Mouse (Mus musculus) lung, embryonic 16.5 days (tissue): ENCODE data around the gene Tmem239. TPM values are rescaled to one million over a fixed set of nuclear protein-coding genes. Genes with fewer than 3 reads are reported as not detected.
"Not testable (repeated sequence)": the region's sequence is repeated elsewhere in the genome, so short reads cannot be mapped to it uniquely, and the experiment has no call there.

Experiments
- ATAC-seq: fragments of 200-750 bp; cut with Nextera tagmentation; 2 replicates; pipeline ENCODE4 v1.8.0; 2017; ENCODE audit warnings: low read depth, mild to moderate bottlenecking, moderate library complexity
- H3K27ac ChIP-seq: fragments of 300-500 bp; sonication (generic); 2 replicates; pipeline ENCODE4 v1.5.1; 2014; ENCODE audit warnings: mild to moderate bottlenecking, control low read depth, low read length
- H3K27me3 ChIP-seq: fragments of 300-500 bp; sonication (generic); 2 replicates; pipeline ENCODE4 v1.6.1; 2014; ENCODE audit warnings: low read depth, low read length, mixed read lengths; ENCODE audit not compliant: control insufficient read depth, insufficient read depth
- H3K36me3 ChIP-seq: fragments of 300-500 bp; sonication (generic); 2 replicates; pipeline ENCODE4 v1.6.1; 2014; ENCODE audit warnings: low read length; ENCODE audit not compliant: control insufficient read depth, insufficient read depth
- H3K4me1 ChIP-seq: fragments of 300-500 bp; sonication (generic); replicated peaks from 2 replicates; pipeline ENCODE4 v1.6.1; 2014; ENCODE audit warnings: low read length, mixed read lengths; ENCODE audit not compliant: control insufficient read depth, insufficient read depth
- H3K4me2 ChIP-seq: fragments of 300-500 bp; sonication (generic); 2 replicates; pipeline ENCODE4 v1.6.1; 2014; ENCODE audit warnings: low read depth, low read length, control low read depth
- H3K4me3 ChIP-seq: fragments of 300-500 bp; sonication (generic); 2 replicates; pipeline ENCODE4 v1.5.1; 2014; ENCODE audit warnings: mild to moderate bottlenecking, low read length, control low read depth
- H3K9ac ChIP-seq: fragments of 300-500 bp; sonication (generic); 2 replicates; pipeline ENCODE4 v1.6.1; 2014; ENCODE audit warnings: low read length, control low read depth
- H3K9me3 ChIP-seq: fragments of 300-500 bp; sonication (generic); 2 replicates; pipeline ENCODE4 v1.6.1; 2016; ENCODE audit warnings: low read length; ENCODE audit not compliant: control insufficient read depth
- WGBS: fragments of 180-500 bp; shearing (Covaris S2); extraction: QIAGEN DNeasy Blood & Tissue Kit; methylation state at CpG from one replicate; pipeline ENCODE4 v1.1.7; 2014; 5-methylcytosine and 5-hydroxymethylcytosine counted together
- polyA plus RNA-seq: library from polyadenylated mRNA; unstranded; fragments of >200 nt; fragmentation: Nextera tagmentation; extraction: Ambion mirVana; gene quantifications from 2 replicates; pipeline ENCODE4 v1.2.1, GENCODE M21; 2015

The Tmem239 gene
- not detected in 2 replicates for polyA plus RNA-seq

DNA sequence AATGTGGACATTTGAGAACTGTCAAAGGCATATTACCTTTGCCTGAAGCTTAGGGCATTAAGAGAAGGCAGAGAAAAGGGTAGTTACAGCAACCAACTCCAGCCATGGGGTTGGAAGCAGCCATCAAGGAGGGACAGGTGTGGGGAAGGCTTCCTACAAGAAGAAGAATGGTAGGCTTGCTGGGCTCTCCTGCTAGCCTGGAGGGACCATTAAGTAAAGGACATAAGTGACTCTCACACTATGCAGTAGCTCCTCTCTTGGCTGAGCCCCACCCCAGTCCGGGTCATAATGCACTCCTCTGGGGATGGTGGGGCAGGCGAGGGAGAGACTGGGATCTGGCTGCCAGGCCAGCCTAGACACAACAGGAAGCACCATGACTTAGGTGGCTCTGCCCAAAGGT lies at the start of gene Tmem239:
TSS of gene Tmem239 (plus strand) at position 301 of the 400 bp plus-strand sequence.
- no peak within 1 kb of the TSS for H3K9ac ChIP-seq
- ATAC-seq: no peak
- no peaks in the 10 kb centered on the region for H3K9me3 ChIP-seq
- WGBS: 80% methylated on average over 2 of the region's 2 CpGs
- no peaks in the 10 kb centered on the region for H3K36me3 ChIP-seq
- H3K4me3 ChIP-seq: no peak within 1 kb of the TSS
- no peak within 1 kb of the TSS for H3K4me2 ChIP-seq
- no peaks in the 10 kb centered on the region for H3K4me1 ChIP-seq
- H3K27me3 ChIP-seq: no peaks in the 10 kb centered on the region
- H3K27ac ChIP-seq: no peak within 1 kb of the TSS

- H3K9me3 ChIP-seq: no peaks in the 10 kb centered on the region
- no peak overlapping the region for H3K9ac ChIP-seq
- H3K27me3 ChIP-seq: peaks cover 30% of the 10 kb centered on the region
- ATAC-seq: no peak
- WGBS: 90% methylated on average over 5 of the region's 5 CpGs
- no peak overlapping the region for H3K27ac ChIP-seq
- no peaks in the 10 kb centered on the region for H3K4me1 ChIP-seq
- no peak overlapping the region for H3K4me3 ChIP-seq
- H3K36me3 ChIP-seq: no peaks in the 10 kb centered on the region
- no peak overlapping the region for H3K4me2 ChIP-seq
These were observed 48.7 kb upstream of the Tmem239 start for GRCm38 (mm10) chr2:130357551-130357950.

- no peak overlapping the region for H3K4me3 ChIP-seq
- no peak overlapping the region for H3K9ac ChIP-seq
- no peaks in the 10 kb centered on the region for H3K36me3 ChIP-seq
- H3K9me3 ChIP-seq: no peaks in the 10 kb centered on the region
- no peak overlapping the region for H3K4me2 ChIP-seq
- no peak overlapping the region for H3K27ac ChIP-seq
- 7% methylated on average over 5 of the region's 5 CpGs for WGBS
- peaks cover 42% of the 10 kb centered on the region for H3K27me3 ChIP-seq
- no peak for ATAC-seq
- no peaks in the 10 kb centered on the region for H3K4me1 ChIP-seq
These were observed 47.4 kb upstream of the Tmem239 start for GRCm38 (mm10) chr2:130358852-130359251.

- no peaks in the 10 kb centered on the region for H3K36me3 ChIP-seq
- ATAC-seq: 0 out of 2 replicates have a peak, but pooled peaks have one; percentile 48
- H3K9ac ChIP-seq: no peak overlapping the region
- H3K4me1 ChIP-seq: no peaks in the 10 kb centered on the region
- no peak overlapping the region for H3K4me2 ChIP-seq
- H3K9me3 ChIP-seq: no peaks in the 10 kb centered on the region
- no peak overlapping the region for H3K27ac ChIP-seq
- H3K4me3 ChIP-seq: no peak overlapping the region
- 5% methylated on average over 14 of the region's 14 CpGs for WGBS
- peaks cover 46% of the 10 kb centered on the region for H3K27me3 ChIP-seq
These were observed 43.7 kb upstream of the Tmem239 start for GRCm38 (mm10) chr2:130362511-130363026.

- Histone ChIP-seq H3K4me2 (peak overlapping the region; percentile 70), H3K4me1 (no peaks in the 10 kb centered on the region), H3K36me3 (no peaks in the 10 kb centered on the region), H3K9ac (peak overlapping the region; percentile 38), H3K27ac (no peak overlapping the region), H3K4me3 (peak overlapping the region; percentile 46), H3K27me3 (peaks cover 34% of the 10 kb centered on the region), H3K9me3 (no peaks in the 10 kb centered on the region)
- WGBS: 7% methylated on average over 30 of the region's 30 CpGs
- peak; percentile 64 for ATAC-seq
These were observed 40.8 kb upstream of the Tmem239 start for GRCm38 (mm10) chr2:130365211-130366094.

GRCm38 (mm10) chr2:130367386-130367785 lies 38.9 kb upstream of the Tmem239 start:
- H3K36me3 ChIP-seq: no peaks in the 10 kb centered on the region
- no peak overlapping the region for H3K9ac ChIP-seq
- no peak overlapping the region for H3K4me3 ChIP-seq
- no peak overlapping the region for H3K27ac ChIP-seq
- no peak for ATAC-seq
- H3K4me1 ChIP-seq: no peaks in the 10 kb centered on the region
- H3K27me3 ChIP-seq: peaks cover 18% of the 10 kb centered on the region
- H3K9me3 ChIP-seq: no peaks in the 10 kb centered on the region
- 49% methylated on average over 4 of the region's 4 CpGs for WGBS
- no peak overlapping the region for H3K4me2 ChIP-seq

GRCm38 (mm10) chr2:130373026-130373425 lies 33.3 kb upstream of the Tmem239 start:
- H3K9me3 ChIP-seq, H3K9ac ChIP-seq, H3K4me2 ChIP-seq, H3K4me3 ChIP-seq, ATAC-seq, H3K27me3 ChIP-seq, H3K4me1 ChIP-seq, H3K36me3 ChIP-seq, H3K27ac ChIP-seq: not testable (repeated sequence)
- 50% methylated on average over 1 of the region's 1 CpGs for WGBS

DNA sequence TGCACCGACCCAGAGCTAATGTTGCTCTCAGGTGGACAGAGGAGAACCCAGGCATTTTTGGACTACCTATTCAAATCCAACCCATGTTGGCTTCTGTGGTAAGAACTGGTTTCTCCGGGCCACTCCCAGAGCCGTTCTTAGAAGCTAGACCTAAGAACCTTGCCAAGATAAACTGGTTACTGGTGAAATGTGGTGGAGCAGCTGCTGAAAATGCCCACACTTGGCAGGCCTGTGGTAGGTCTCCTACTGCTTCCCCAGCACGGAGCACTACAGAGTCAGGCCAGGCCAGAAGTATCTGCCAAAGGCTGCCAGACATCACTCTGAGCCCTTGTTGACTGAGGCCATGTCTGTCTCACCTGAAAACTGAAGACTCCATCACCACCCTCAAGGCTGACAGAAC lies 31.3 kb upstream of the Tmem239 start:
- H3K9me3 ChIP-seq: no peaks in the 10 kb centered on the region
- WGBS: 83% methylated on average over 4 of the region's 4 CpGs
- H3K27ac ChIP-seq: no peak overlapping the region

DNA sequence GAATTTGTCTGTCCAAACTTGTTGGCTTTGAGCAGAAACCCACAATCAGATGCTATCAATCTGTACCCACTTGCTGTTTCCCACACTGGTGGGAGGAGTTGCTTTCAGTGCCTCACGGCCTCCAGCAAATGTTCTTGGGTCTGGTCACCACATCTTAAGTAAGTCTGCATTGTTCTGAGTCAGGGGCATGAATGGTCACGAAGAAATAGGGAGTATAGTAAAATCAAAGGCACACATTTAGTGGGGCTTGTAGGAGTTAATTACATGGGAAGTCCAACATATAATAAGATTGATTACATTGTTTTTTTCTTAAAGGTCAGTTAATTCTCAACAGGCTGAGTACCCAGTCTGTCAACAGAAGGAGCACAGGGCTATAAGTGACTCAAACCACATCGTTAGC lies 23.1 kb upstream of the Tmem239 start:
- Histone ChIP-seq H3K27ac (no peak overlapping the region), H3K9me3 (no peaks in the 10 kb centered on the region), H3K4me1 (no peaks in the 10 kb centered on the region), H3K27me3 (no peaks in the 10 kb centered on the region), H3K9ac (no peak overlapping the region), H3K4me3 (no peak overlapping the region), H3K4me2 (no peak overlapping the region), H3K36me3 (no peaks in the 10 kb centered on the region)
- no peak for ATAC-seq
- 54% methylated on average over 3 of the region's 3 CpGs for WGBS

More for the DNA sequence above, 31.3 kb upstream of the Tmem239 start:
- no peak overlapping the region for H3K9ac ChIP-seq
- no peak overlapping the region for H3K4me2 ChIP-seq
- H3K4me1 ChIP-seq: no peaks in the 10 kb centered on the region
- ATAC-seq: no peak
- no peak overlapping the region for H3K4me3 ChIP-seq
- no peaks in the 10 kb centered on the region for H3K36me3 ChIP-seq
- H3K27me3 ChIP-seq: no peaks in the 10 kb centered on the region
